In genomic region chr10:69930503-69930902, GRCm38 (mm10) we compare ENCODE assay signal across 21 mouse cellular contexts.
DNase-seq lines count a peak whose midpoint lies in the region; ATAC-seq and TF ChIP-seq lines count a peak whose summit lies in the region.
"Had no signal": no experiment of that assay in that cellular context is flagged by ENCODE, and none has a peak within 500 bp of the region (broad histone marks: within the 10 kb centered on the region; RNA-seq: fewer than 3 reads in every experiment).

No protein-coding gene starts in this region.

- H3K9me3 ChIP-seq in lung, embryonic 14.5 days (ENCODE audit: low read depth, low read length), result no peaks in the 10 kb centered on the region
- H3K9me3 ChIP-seq in lung, embryonic 16.5 days (ENCODE audit: control insufficient read depth, low read length), result no peaks in the 10 kb centered on the region
- H3K9me3 ChIP-seq in stomach, embryonic 16.5 days (replicated peaks; ENCODE audit: control insufficient read depth, low read length), result no peaks in the 10 kb centered on the region
- H3K9me3 ChIP-seq in hindbrain, embryonic 13.5 days, result no peaks in the 10 kb centered on the region
- H3K9me3 ChIP-seq: embryonic facial prominence, embryonic 10.5 days; heart, embryonic 15.5 days; hindbrain, embryonic 12.5 days; intestine, embryonic 15.5 days; kidney, embryonic 15.5 days; limb, embryonic 15.5 days; midbrain, embryonic 10.5 days had no signal

- no peak overlapping the region for H3K4me3 ChIP-seq in lung, embryonic 14.5 days (ENCODE audit: low read depth, low read length)
- H3K4me3 ChIP-seq in lung, embryonic 16.5 days (ENCODE audit: low read length), result no peak overlapping the region
- no peak overlapping the region for H3K4me3 ChIP-seq in stomach, embryonic 16.5 days (replicated peaks; ENCODE audit: low read length)
- H3K4me3 ChIP-seq in hindbrain, embryonic 13.5 days, result no peak overlapping the region
- H3K4me3 ChIP-seq: embryonic facial prominence, embryonic 10.5 days; erythroblast, embryonic 14.5 days; heart, embryonic 15.5 days; hindbrain, embryonic 12.5 days; intestine, embryonic 15.5 days; kidney, embryonic 15.5 days; layer of hippocampus, adult 2 months; limb, embryonic 15.5 days; midbrain, embryonic 10.5 days had no signal

- ATAC-seq in lung, embryonic 14.5 days (ENCODE audit: insufficient read depth), result no peak
- no peak for ATAC-seq in lung, embryonic 16.5 days (ENCODE audit: low read depth)
- peak; percentile 70; the same call in 1 of the 2 replicates for ATAC-seq in stomach, embryonic 16.5 days (ENCODE audit: insufficient read depth, low FRiP score)
- no peak for ATAC-seq in hindbrain, embryonic 13.5 days (ENCODE audit: low FRiP score)
- ATAC-seq: forebrain, embryonic 16.5 days; intestine, embryonic 15.5 days had no signal

- no peak for TF ChIP-seq CTCF in lung, embryonic 14.5 days (IDR thresholded peaks at IDR 0.05; ENCODE audit: low read depth)

- DNase-seq in gastrocnemius, adult 18-20 months (ENCODE audit: low spot score), result peak; percentile 71
- no peak for DNase-seq in gastrocnemius, postnatal 4 days (ENCODE audit: low spot score in 2 of 2)
- peak; percentile 36 for DNase-seq in lung, embryonic 14.5 days
- no peak for DNase-seq in lung, postnatal 14 days
- no peak for DNase-seq in left cerebral cortex, adult 18-20 months (ENCODE audit: low spot score in 2 of 2)
- DNase-seq: B cell, adult 2 months; cerebellum, postnatal 36 days; thymus, postnatal 25 days had no signal

- no peaks in the 10 kb centered on the region for H3K27me3 ChIP-seq in lung, embryonic 14.5 days (ENCODE audit: insufficient read depth, low read length)
- H3K27me3 ChIP-seq in lung, embryonic 16.5 days (ENCODE audit: control insufficient read depth, insufficient read depth, low read depth, low read length), result no peaks in the 10 kb centered on the region
- H3K27me3 ChIP-seq in stomach, embryonic 16.5 days (ENCODE audit: control insufficient read depth, insufficient read depth, low read length), result no peaks in the 10 kb centered on the region
- H3K27me3 ChIP-seq in hindbrain, embryonic 13.5 days, result no peaks in the 10 kb centered on the region
- H3K27me3 ChIP-seq: heart, embryonic 15.5 days; hindbrain, embryonic 12.5 days; intestine, embryonic 15.5 days; kidney, embryonic 15.5 days; limb, embryonic 15.5 days had no signal

- no peak overlapping the region for H3K27ac ChIP-seq in lung, embryonic 14.5 days (ENCODE audit: low read depth)
- H3K27ac ChIP-seq in lung, embryonic 16.5 days (ENCODE audit: low read length), result peak overlapping the region; percentile 50; the same call in 1 of the 2 replicates
- H3K27ac ChIP-seq in stomach, embryonic 16.5 days (ENCODE audit: low read length), result no peak overlapping the region
- no peak overlapping the region for H3K27ac ChIP-seq in hindbrain, embryonic 13.5 days
- H3K27ac ChIP-seq: embryonic facial prominence, embryonic 10.5 days; heart, embryonic 15.5 days; hindbrain, embryonic 12.5 days; intestine, embryonic 15.5 days; kidney, embryonic 15.5 days; layer of hippocampus, adult 2 months; limb, embryonic 15.5 days; midbrain, embryonic 10.5 days had no signal

- H3K4me1 ChIP-seq in lung, embryonic 14.5 days (ENCODE audit: insufficient read depth), result peaks cover 5% of the 10 kb centered on the region; the same call in 1 of the 2 replicates
- peaks cover 13% of the 10 kb centered on the region for H3K4me1 ChIP-seq in lung, embryonic 16.5 days (replicated peaks; ENCODE audit: control insufficient read depth, insufficient read depth, low read length)
- H3K4me1 ChIP-seq in stomach, embryonic 16.5 days (ENCODE audit: control insufficient read depth, insufficient read depth, low read length), result peaks cover 8% of the 10 kb centered on the region; the same call in 1 of the 2 replicates
- H3K4me1 ChIP-seq in hindbrain, embryonic 13.5 days (replicated peaks), result peaks cover 28% of the 10 kb centered on the region

- no peak overlapping the region for H3K4me2 ChIP-seq in lung, embryonic 14.5 days
- no peak overlapping the region for H3K4me2 ChIP-seq in lung, embryonic 16.5 days (ENCODE audit: low read depth, low read length)
- H3K4me2 ChIP-seq in stomach, embryonic 16.5 days (ENCODE audit: low read depth, low read length), result no peak overlapping the region
- no peak overlapping the region for H3K4me2 ChIP-seq in hindbrain, embryonic 13.5 days
- H3K4me2 ChIP-seq: heart, embryonic 15.5 days; hindbrain, embryonic 12.5 days; intestine, embryonic 15.5 days; kidney, embryonic 15.5 days; limb, embryonic 15.5 days had no signal

- 75% methylated on average over 8 of the region's 8 CpGs for WGBS in lung, embryonic 14.5 days
- 65% methylated on average over 8 of the region's 8 CpGs for WGBS in lung, embryonic 16.5 days
- 74% methylated on average over 8 of the region's 8 CpGs for WGBS in stomach, embryonic 16.5 days
- 94% methylated on average over 8 of the region's 8 CpGs for WGBS in hindbrain, embryonic 13.5 days

- H3K9ac ChIP-seq in lung, embryonic 14.5 days, result no peak overlapping the region
- H3K9ac ChIP-seq in lung, embryonic 16.5 days (ENCODE audit: low read length), result no peak overlapping the region
- no peak overlapping the region for H3K9ac ChIP-seq in stomach, embryonic 16.5 days (ENCODE audit: low read length)
- H3K9ac ChIP-seq in hindbrain, embryonic 13.5 days, result no peak overlapping the region
- H3K9ac ChIP-seq: heart, embryonic 15.5 days; hindbrain, embryonic 12.5 days; intestine, embryonic 15.5 days; kidney, embryonic 15.5 days; limb, embryonic 15.5 days had no signal

- no peaks in the 10 kb centered on the region for H3K36me3 ChIP-seq in lung, embryonic 14.5 days (ENCODE audit: insufficient read depth)
- no peaks in the 10 kb centered on the region for H3K36me3 ChIP-seq in lung, embryonic 16.5 days (ENCODE audit: control insufficient read depth, insufficient read depth, low read length)
- no peaks in the 10 kb centered on the region for H3K36me3 ChIP-seq in stomach, embryonic 16.5 days (ENCODE audit: control insufficient read depth, insufficient read depth, low read length)
- H3K36me3 ChIP-seq in hindbrain, embryonic 13.5 days, result peaks cover 37% of the 10 kb centered on the region
- H3K36me3 ChIP-seq: intestine, embryonic 15.5 days had no signal

Comparison
In these comparisons a context has a peak if more than half of its experiments do, and no peak if none do; other contexts are left out.
1. DNase-seq: peak in gastrocnemius, adult 18-20 months (single experiment) and lung, embryonic 14.5 days (single experiment); none in gastrocnemius, postnatal 4 days (0 of 2), lung, postnatal 14 days (single experiment) and left cerebral cortex, adult 18-20 months (0 of 2).